Mouse (Mus musculus) c-Kit-positive CD71-positive TER-119-negative erythroid progenitor cells, embryonic 14.5 days (primary cell): ENCODE measurements at regions not wholly inside any gene's neighbourhood (a gene's known extent, or its start where the extent isn't known, plus 50 kb on each side); places are given as distances from the start of the nearest gene placed in this dataset.
"Not testable (repeated sequence)": the region's sequence is repeated elsewhere in the genome, so short reads cannot be mapped to it uniquely, and the experiment has no call there.

Experiments used
- DNase-seq: peaks from one replicate; pipeline ENCODE4 v3.0.0-alpha.2; 2013; ENCODE audit warnings: low read depth

- DNase-seq, result no peak
These were observed 435.6 kb upstream of the Klhl1 start for GRCm38 (mm10) chr14:96954462-96954861.

- DNase-seq, result peak; percentile 22
These were observed 389.8 kb upstream of the Klhl1 start for GRCm38 (mm10) chr14:96908737-96909136.

GRCm38 (mm10) chr14:96879701-96880100, 360.8 kb upstream of the Klhl1 start:
- no peak for DNase-seq

GRCm38 (mm10) chr14:96871969-96872368, 353.1 kb upstream of the Klhl1 start:
- no peak for DNase-seq

- DNase-seq, result no peak
These were observed 320.0 kb upstream of the Klhl1 start for GRCm38 (mm10) chr14:96838910-96839309.

- DNase-seq, result no peak
These were observed 306.2 kb upstream of the Klhl1 start for GRCm38 (mm10) chr14:96825083-96825482.

- DNase-seq, result no peak
These were observed 296.8 kb upstream of the Klhl1 start for GRCm38 (mm10) chr14:96815665-96816064.

GRCm38 (mm10) chr14:96805284-96805683, 286.4 kb upstream of the Klhl1 start:
- DNase-seq, result no peak

GRCm38 (mm10) chr14:96794806-96795205, 275.9 kb upstream of the Klhl1 start:
- DNase-seq, result no peak

- no peak for DNase-seq
These were observed 269.0 kb upstream of the Klhl1 start for GRCm38 (mm10) chr14:96787917-96788316.

GRCm38 (mm10) chr14:96787286-96787685, 268.4 kb upstream of the Klhl1 start:
- no peak for DNase-seq

- no peak for DNase-seq
These were observed 256.9 kb upstream of the Klhl1 start for GRCm38 (mm10) chr14:96775801-96776200.

- no peak for DNase-seq
These were observed 241.7 kb upstream of the Klhl1 start for GRCm38 (mm10) chr14:96760591-96760990.

- no peak for DNase-seq
These were observed 214.3 kb upstream of the Klhl1 start for GRCm38 (mm10) chr14:96733211-96733610.

GRCm38 (mm10) chr14:96697086-96697485, 178.2 kb upstream of the Klhl1 start:
- no peak for DNase-seq

- DNase-seq, result no peak
These were observed 172.0 kb upstream of the Klhl1 start for GRCm38 (mm10) chr14:96690923-96691322.

GRCm38 (mm10) chr14:96683943-96684342, 165.0 kb upstream of the Klhl1 start:
- DNase-seq, result no peak

GRCm38 (mm10) chr14:96681740-96682139, 162.8 kb upstream of the Klhl1 start:
- DNase-seq, result no peak

- DNase-seq, result no peak
These were observed 157.3 kb upstream of the Klhl1 start for GRCm38 (mm10) chr14:96676213-96676612.

- DNase-seq, result no peak
These were observed 149.7 kb upstream of the Klhl1 start for GRCm38 (mm10) chr14:96668635-96669034.

- DNase-seq, result no peak
These were observed 137.6 kb upstream of the Klhl1 start for GRCm38 (mm10) chr14:96656500-96656899.

GRCm38 (mm10) chr14:96630291-96630690, 111.4 kb upstream of the Klhl1 start:
- DNase-seq, result peak; percentile 14

GRCm38 (mm10) chr14:96606736-96607135, 87.8 kb upstream of the Klhl1 start:
- DNase-seq, result no peak

- DNase-seq, result not testable (repeated sequence)
These were observed 82.2 kb upstream of the Klhl1 start for GRCm38 (mm10) chr14:96601092-96601491.

- DNase-seq, result no peak
These were observed 73.1 kb upstream of the Klhl1 start for GRCm38 (mm10) chr14:96592051-96592450.
